Mouse (Mus musculus) macrophage (primary cell): ENCODE results near the gene Tns2. TPM values are rescaled to one million over a fixed set of nuclear protein-coding genes. Genes with fewer than 3 reads are reported as not detected.

Source experiments
- H3K27ac ChIP-seq: fragments of 350-480 bp; formaldehyde crosslinking; 2 replicates; pipeline ENCODE4 v1.9.0; 2021
- H3K36me3 ChIP-seq: fragments of 350-480 bp; formaldehyde crosslinking; 2 replicates; pipeline ENCODE4 v1.9.0; 2021; ENCODE audit errors: inconsistent target
- H3K4me3 ChIP-seq: fragments of 350-480 bp; formaldehyde crosslinking; 2 replicates; pipeline ENCODE4 v1.9.0; 2021; ENCODE audit errors: inconsistent target
- H3K79me2 ChIP-seq: fragments of 350-480 bp; formaldehyde crosslinking; 2 replicates; pipeline ENCODE4 v1.9.0; 2021; ENCODE audit errors: inconsistent target
- WGBS: methylation state at CpG from one replicate; pipeline ENCODE4 v1.1.7; 2026; ENCODE audit warnings: inconsistent platforms; ENCODE audit not compliant: missing documents; 5-methylcytosine and 5-hydroxymethylcytosine counted together
- polyA plus RNA-seq: library from polyadenylated mRNA; stranded (reverse); fragments of 250-400 nt; gene quantifications from 3 replicates; pipeline ENCODE4 v1.2.4, GENCODE M21; 2018; ENCODE audit warnings: inconsistent platforms

Tns2 gene
- polyA plus RNA-seq, 1 experiment from 2014 or later: 0.37 TPM

DNA sequence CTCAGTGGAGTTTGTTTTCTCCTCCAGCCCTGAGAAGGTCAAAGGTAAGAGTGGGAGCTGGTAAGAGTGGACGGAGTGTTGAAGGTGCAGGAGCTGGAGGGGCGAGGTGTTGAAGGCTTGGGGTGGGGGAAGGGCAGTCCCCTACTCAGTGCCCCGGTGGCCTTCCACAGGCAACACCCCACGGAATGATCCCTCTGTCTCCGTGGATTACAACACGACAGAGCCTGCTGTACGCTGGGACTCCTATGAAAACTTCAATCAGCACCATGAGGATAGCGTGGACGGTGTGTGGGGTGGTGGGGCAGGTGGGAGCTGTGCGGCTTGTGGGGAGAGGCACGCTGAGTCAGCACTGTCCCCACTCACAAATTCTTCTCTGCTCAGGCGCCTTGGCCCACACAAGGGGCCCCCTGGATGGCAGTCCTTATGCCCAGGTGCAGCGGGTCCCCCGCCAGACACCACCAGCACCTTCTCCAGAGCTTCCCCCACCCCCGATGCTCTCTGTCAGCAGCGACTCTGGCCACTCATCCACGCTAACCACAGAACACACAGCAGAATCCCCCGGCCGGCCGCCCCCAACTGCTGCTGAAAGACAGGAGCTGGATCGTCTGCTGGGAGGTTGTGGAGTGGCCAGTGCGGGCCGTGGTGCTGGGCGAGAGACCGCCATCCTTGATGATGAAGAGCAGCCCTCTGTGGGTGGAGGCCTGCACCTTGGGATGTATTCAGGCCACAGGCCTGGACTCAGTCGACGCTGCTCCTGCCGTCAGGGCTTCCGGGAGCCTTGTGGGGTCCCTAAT is 10.7 kb downstream of the Tns2 start:
- H3K79me2 ChIP-seq: no peaks in the 10 kb centered on the region
- WGBS: 87% methylated on average over 29 of the region's 29 CpGs

DNA sequence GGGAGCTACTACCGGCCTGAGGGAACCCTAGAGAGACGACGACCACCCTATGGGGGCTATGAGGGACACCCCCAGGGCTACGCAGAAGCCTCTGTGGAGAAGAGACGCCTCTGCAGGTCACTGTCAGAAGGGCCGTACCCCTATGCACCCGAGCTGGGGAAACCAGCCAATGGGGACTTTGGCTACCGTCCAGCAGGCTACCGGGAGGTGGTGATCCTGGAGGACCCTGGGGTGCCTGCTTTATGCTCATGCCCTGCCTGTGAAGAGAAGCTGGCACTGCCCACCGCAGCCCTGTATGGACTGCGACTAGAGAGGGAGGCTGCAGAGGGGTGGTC is 11.2 kb downstream of the Tns2 start:
- no peak overlapping the region for H3K4me3 ChIP-seq
- H3K79me2 ChIP-seq: no peaks in the 10 kb centered on the region
- no peaks in the 10 kb centered on the region for H3K36me3 ChIP-seq
- H3K27ac ChIP-seq: no peak overlapping the region
- 93% methylated on average over 11 of the region's 11 CpGs for WGBS

More for the DNA sequence above, 10.7 kb downstream of the Tns2 start:
- Histone ChIP-seq H3K27ac (no peak overlapping the region), H3K4me3 (no peak overlapping the region), H3K36me3 (no peaks in the 10 kb centered on the region)

- peaks cover 5% of the 10 kb centered on the region for H3K36me3 ChIP-seq
- H3K4me3 ChIP-seq: no peak overlapping the region
- no peaks in the 10 kb centered on the region for H3K79me2 ChIP-seq
- WGBS: 94% methylated on average over 6 of the region's 6 CpGs
- no peak overlapping the region for H3K27ac ChIP-seq
Measured at GRCm38 (mm10) chr15:102112181-102112580, 12.0 kb downstream of the Tns2 start.

DNA sequence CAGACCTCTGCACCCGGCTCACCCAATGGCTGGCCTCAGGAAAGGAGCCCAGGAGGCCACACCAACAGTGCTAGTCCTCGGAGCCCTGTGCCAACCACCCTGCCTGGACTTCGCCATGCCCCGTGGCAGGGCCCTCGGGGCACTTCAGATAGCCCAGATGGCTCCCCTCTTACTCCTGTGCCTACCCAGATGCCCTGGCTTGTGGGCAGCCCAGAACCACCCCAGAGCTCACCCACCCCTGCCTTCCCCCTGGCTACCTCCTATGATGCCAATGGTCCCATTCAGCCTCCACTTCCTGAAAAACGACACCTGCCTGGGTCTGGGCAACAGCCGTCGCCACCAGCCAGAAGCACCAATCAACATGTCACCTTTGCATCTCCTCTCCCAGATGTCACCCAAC is 12.6 kb downstream of the Tns2 start:
- 62% methylated on average over 8 of the region's 8 CpGs for WGBS
- no peaks in the 10 kb centered on the region for H3K79me2 ChIP-seq
- peaks cover 12% of the 10 kb centered on the region for H3K36me3 ChIP-seq
- no peak overlapping the region for H3K4me3 ChIP-seq
- no peak overlapping the region for H3K27ac ChIP-seq

GRCm38 (mm10) chr15:102113674-102114073 is 13.5 kb downstream of the Tns2 start:
- H3K27ac ChIP-seq: no peak overlapping the region
- H3K36me3 ChIP-seq: peaks cover 20% of the 10 kb centered on the region
- no peak overlapping the region for H3K4me3 ChIP-seq
- H3K79me2 ChIP-seq: no peaks in the 10 kb centered on the region
- WGBS: 100% methylated on average over 3 of the region's 4 CpGs

DNA sequence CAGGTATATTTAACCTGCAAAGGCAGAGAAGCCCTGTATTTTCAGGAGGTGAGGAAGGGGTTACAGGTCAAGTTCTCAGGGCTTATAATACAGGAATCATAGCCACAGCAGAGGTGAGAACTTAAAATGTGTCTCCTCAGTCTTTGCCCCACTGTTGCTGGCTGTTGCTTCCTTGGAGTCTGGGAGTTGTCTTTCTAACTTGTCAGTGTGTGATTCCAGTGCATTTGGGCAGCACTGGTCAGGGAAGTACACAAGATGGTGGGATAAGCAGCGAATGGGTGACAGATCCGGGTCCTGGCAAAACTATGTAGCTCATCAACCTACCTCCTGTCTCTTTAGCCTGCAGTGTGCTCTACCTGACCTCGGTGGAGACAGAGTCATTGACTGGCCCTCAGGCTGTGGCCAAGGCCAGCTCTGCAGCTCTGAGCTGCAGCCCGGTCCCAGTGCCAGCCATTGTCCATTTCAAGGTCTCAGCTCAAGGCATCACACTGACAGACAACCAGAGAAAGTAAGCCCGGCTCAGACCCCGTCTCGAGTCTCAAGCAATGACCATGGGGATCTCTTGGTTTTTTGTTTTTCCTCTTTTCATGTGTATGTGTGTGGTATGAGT is 14.5 kb downstream of the Tns2 start:
- no peak overlapping the region for H3K4me3 ChIP-seq
- H3K36me3 ChIP-seq: peaks cover 31% of the 10 kb centered on the region
- 93% methylated on average over 7 of the region's 7 CpGs for WGBS
- no peak overlapping the region for H3K27ac ChIP-seq
- no peaks in the 10 kb centered on the region for H3K79me2 ChIP-seq

DNA sequence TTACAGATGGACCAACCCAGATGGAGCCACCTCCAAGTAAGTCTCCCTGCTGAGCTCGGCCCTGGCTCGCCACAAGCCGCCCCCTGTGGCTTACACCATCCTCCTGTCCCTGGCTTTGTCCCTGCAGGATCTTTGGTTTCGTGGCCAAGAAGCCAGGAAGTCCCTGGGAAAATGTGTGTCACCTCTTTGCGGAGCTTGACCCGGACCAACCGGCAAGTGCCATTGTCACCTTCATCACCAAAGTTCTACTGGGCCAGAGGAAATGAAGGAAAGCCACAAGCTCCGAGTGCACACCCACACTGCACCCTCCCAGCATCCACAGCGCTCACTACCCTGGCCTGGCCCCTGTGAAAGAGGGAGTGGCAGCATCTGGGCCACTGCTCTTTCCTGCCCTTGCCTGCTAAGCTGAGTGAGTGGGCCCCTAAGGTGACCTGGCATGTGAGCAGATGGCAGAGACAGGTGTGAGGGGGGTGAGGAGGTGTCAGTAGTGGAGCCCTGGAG is 15.6 kb downstream of the Tns2 start:
- no peak overlapping the region for H3K27ac ChIP-seq
- peaks cover 36% of the 10 kb centered on the region for H3K36me3 ChIP-seq
- no peak overlapping the region for H3K4me3 ChIP-seq
- WGBS: 41% methylated on average over 9 of the region's 9 CpGs
- no peaks in the 10 kb centered on the region for H3K79me2 ChIP-seq

GRCm38 (mm10) chr15:102116753-102117415 is 16.7 kb downstream of the Tns2 start:
- peaks cover 41% of the 10 kb centered on the region for H3K36me3 ChIP-seq
- WGBS: 83% methylated on average over 11 of the region's 11 CpGs
- no peak overlapping the region for H3K4me3 ChIP-seq
- H3K79me2 ChIP-seq: no peaks in the 10 kb centered on the region
- H3K27ac ChIP-seq: no peak overlapping the region

DNA sequence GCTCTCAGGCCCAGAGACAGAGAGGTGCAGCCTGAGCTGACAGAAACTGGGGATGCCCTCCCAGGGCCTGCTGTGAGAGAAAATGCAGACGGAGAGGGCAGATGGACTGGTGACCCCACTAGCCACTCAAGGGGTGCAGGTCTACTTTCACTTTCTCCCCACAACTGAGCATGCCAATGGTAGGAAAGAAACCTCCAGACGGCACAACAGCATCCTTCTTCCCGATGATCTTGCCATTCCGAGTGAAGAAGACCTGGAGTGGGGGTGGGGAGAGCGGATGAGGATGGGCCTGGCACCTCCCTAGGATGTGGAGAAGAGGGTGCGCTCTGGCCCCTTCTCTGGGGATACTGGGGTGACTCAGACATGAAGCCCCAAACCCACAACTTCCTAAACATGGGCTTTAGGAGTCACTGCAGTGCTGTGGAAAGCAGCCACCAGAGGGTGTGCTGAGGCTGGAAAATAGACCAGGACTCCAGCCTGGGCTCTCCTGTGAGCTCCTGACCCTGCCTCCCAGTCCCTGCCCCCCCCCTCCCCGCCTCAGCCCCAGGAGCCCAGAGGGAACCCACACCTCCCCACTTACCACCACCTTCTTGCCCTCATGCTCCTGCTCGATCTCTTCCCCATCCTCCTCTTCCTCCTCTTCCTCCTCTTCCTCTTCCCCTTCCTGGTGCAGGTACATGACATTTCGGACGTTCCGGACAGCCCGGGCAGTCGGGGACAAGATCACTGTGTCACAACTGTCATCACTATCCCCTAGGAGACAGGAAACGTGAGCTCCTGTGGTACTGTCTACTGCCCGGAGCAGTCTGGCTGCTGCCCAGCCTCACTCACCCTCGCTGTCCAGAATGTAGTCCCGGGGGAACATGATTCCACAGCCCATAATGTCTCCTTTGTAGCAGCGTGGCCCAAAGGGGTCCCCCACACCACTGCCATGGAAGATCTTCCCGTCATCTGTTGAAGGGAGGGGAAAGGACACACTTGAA is 17.5 kb downstream of the Tns2 start:
- H3K4me3 ChIP-seq: no peak overlapping the region
- H3K79me2 ChIP-seq: no peaks in the 10 kb centered on the region
- no peak overlapping the region for H3K27ac ChIP-seq
- H3K36me3 ChIP-seq: peaks cover 48% of the 10 kb centered on the region
- WGBS: 87% methylated on average over 19 of the region's 19 CpGs

DNA sequence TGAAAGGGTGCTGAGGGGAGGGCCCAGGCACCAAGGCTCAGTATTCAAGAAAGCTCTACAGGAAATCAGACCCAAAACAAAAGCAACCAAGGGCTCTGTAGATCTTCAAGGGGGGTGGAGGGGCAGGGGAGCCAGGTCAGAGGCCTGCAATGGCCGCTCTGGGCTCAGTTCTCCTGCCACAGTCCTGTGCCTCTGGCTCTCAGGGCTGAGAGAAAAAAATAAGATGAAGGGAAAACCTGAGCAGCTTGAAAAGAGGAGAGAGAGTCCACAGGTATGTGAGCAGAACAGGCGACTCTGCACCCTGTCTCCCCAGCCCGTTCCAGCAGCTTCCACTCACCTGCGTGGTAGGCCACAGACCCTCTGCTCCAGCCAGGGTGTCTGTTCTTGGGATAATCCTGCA is 18.4 kb downstream of the Tns2 start:
- Histone ChIP-seq H3K27ac (no peak overlapping the region), H3K36me3 (peaks cover 51% of the 10 kb centered on the region), H3K4me3 (no peak overlapping the region), H3K79me2 (no peaks in the 10 kb centered on the region)
- 88% methylated on average over 4 of the region's 4 CpGs for WGBS

DNA sequence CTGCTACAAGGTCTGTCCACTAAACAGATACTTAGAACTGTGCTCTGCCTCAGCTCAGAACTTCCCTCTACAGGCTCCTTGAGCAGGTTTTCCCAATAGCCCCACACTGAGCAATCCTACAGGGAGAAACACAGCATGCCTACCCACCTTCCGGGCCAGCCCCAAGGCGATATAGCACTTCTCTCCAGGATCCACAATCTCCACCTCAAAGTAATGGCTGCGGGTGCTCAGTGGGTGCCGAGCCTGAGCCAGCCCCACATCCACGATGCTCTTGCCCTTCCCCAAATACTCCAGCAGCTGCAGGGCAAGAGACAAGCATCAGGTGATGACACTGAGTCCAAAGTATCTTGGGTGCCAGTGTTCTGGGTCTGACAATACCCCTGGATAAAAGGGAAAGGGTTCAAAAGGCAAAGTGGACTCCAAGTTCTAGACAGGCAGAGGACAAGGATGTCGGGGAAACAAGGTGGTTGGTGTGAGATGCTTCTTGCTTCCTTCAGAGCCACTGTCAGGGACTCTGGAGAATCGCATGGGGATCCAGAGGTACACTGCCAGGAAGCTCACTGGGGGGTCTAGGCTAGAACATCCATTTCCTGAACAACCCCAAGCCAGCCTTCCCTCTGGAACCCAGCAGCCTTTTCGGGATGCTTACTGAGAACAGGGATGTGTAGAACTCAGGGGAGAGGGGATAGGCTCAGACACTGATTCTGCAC is 19.1 kb downstream of the Tns2 start:
- Histone ChIP-seq H3K36me3 (peaks cover 52% of the 10 kb centered on the region), H3K27ac (no peak overlapping the region), H3K79me2 (no peaks in the 10 kb centered on the region), H3K4me3 (no peak overlapping the region)
- WGBS: 94% methylated on average over 8 of the region's 8 CpGs

- no peak overlapping the region for H3K4me3 ChIP-seq
- H3K79me2 ChIP-seq: no peaks in the 10 kb centered on the region
- peaks cover 58% of the 10 kb centered on the region for H3K36me3 ChIP-seq
- WGBS: 95% methylated on average over 2 of the region's 2 CpGs
- no peak overlapping the region for H3K27ac ChIP-seq
Measured at GRCm38 (mm10) chr15:102119831-102120170, 19.6 kb downstream of the Tns2 start.

- Histone ChIP-seq H3K27ac (no peak overlapping the region), H3K36me3 (peaks cover 64% of the 10 kb centered on the region), H3K79me2 (no peaks in the 10 kb centered on the region), H3K4me3 (no peak overlapping the region)
- 96% methylated on average over 5 of the region's 5 CpGs for WGBS
Measured at GRCm38 (mm10) chr15:102120530-102120929, 20.3 kb downstream of the Tns2 start.

GRCm38 (mm10) chr15:102126303-102126702 is 26.1 kb downstream of the Tns2 start:
- Histone ChIP-seq H3K36me3 (peaks cover 83% of the 10 kb centered on the region), H3K79me2 (no peaks in the 10 kb centered on the region), H3K27ac (no peak overlapping the region), H3K4me3 (no peak overlapping the region)
- WGBS: 75% methylated on average over 2 of the region's 2 CpGs
